Mouse (Mus musculus) right cerebral cortex, adult 2 months (tissue): ENCODE data around the gene Wnt2b.
A peak's percentile ranks its signal among the peaks of the same experiment; 100 is the strongest.

Experiments
- DNase-seq, 2 experiments: peaks; one replicate each; pipeline ENCODE4 v3.0.0; 2021 to 2022; ENCODE audit warnings: low spot score in 2 of 2

The Wnt2b gene

GRCm38 (mm10) chr3:104961066-104962059 is at the start of gene Wnt2b:
Wnt2b (minus strand) TSS chr3:104961921.
- DNase-seq, result no peak

GRCm38 (mm10) chr3:105010681-105011339 is 49.1 kb upstream of the Wnt2b start:
- no peak for DNase-seq

GRCm38 (mm10) chr3:105008070-105008469 is 46.3 kb upstream of the Wnt2b start:
- no peak for DNase-seq

GRCm38 (mm10) chr3:105006101-105006500 is 44.4 kb upstream of the Wnt2b start:
- no peak for DNase-seq

GRCm38 (mm10) chr3:105005561-105006065 is 43.9 kb upstream of the Wnt2b start:
- no peak for DNase-seq

GRCm38 (mm10) chr3:105005011-105005410 is 43.3 kb upstream of the Wnt2b start:
- no peak for DNase-seq

GRCm38 (mm10) chr3:105003960-105004463 is 42.3 kb upstream of the Wnt2b start:
- peak; percentile 63 to 64 for DNase-seq

- DNase-seq, result no peak
These were observed 39.7 kb upstream of the Wnt2b start for GRCm38 (mm10) chr3:105001374-105001773.

GRCm38 (mm10) chr3:105000561-105000960 is 38.8 kb upstream of the Wnt2b start:
- DNase-seq, result no peak

GRCm38 (mm10) chr3:104997563-104997962 is 35.8 kb upstream of the Wnt2b start:
- no peak for DNase-seq

- no peak for DNase-seq
These were observed 34.0 kb upstream of the Wnt2b start for GRCm38 (mm10) chr3:104995707-104996106.

- no peak for DNase-seq
These were observed 32.7 kb upstream of the Wnt2b start for GRCm38 (mm10) chr3:104994415-104994841.

- peak; percentile 40 to 55 for DNase-seq
These were observed 32.1 kb upstream of the Wnt2b start for GRCm38 (mm10) chr3:104993800-104994199.

GRCm38 (mm10) chr3:104992709-104993388 is 31.1 kb upstream of the Wnt2b start:
- DNase-seq, result peak; percentile 92

- DNase-seq, result no peak
These were observed 30.0 kb upstream of the Wnt2b start for GRCm38 (mm10) chr3:104991703-104992102.

GRCm38 (mm10) chr3:104987884-104988283 is 26.2 kb upstream of the Wnt2b start:
- DNase-seq, result no peak

- no peak for DNase-seq
These were observed 18.0 kb upstream of the Wnt2b start for GRCm38 (mm10) chr3:104979735-104980134.

GRCm38 (mm10) chr3:104967548-104968300 is 6.0 kb upstream of the Wnt2b start:
- DNase-seq, result peak; percentile 89 to 90

- no peak for DNase-seq
These were observed 4.4 kb upstream of the Wnt2b start for GRCm38 (mm10) chr3:104965991-104966554.

- no peak for DNase-seq
These were observed 3.5 kb upstream of the Wnt2b start for GRCm38 (mm10) chr3:104965070-104965855.
